Mouse (Mus musculus) bone marrow macrophage, adult 2 months (primary cell): Measurements from ENCODE around the gene Fkbp2.

Source experiments
- CTCF ChIP-seq: IDR thresholded peaks from 2 replicates; pipeline ENCODE4 v1.5.1; 2012; ENCODE audit warnings: low read depth, mild to moderate bottlenecking, low read length, moderate library complexity
- POLR2A ChIP-seq: IDR thresholded peaks from 2 replicates; pipeline ENCODE4 v1.6.1; 2012; ENCODE audit warnings: mild to moderate bottlenecking, low read depth, low read length, borderline replicate concordance

- TF ChIP-seq CTCF (no peak), POLR2A (no peak)
Measured at GRCm38 (mm10) chr19:6983621-6984020, 3.3 kb upstream of the Fkbp2 start.
